Mouse (Mus musculus) kidney, adult 11 months (tissue): ENCODE data around the gene Mcidas.
A peak's percentile ranks its signal among the peaks of the same experiment; 100 is the strongest.
"Not testable (repeated sequence)": the region's sequence is repeated elsewhere in the genome, so short reads cannot be mapped to it uniquely, and the experiment has no call there.

ENCODE experiments used
- DNase-seq: peaks from one replicate; pipeline ENCODE4 v3.0.0; 2022

Gene Mcidas

GRCm38 (mm10) chr13:113013174-113013953, 19.7 kb downstream of the Mcidas start:
- not testable (repeated sequence) for DNase-seq

- no peak for DNase-seq
These were observed 27.9 kb downstream of the Mcidas start for GRCm38 (mm10) chr13:113021521-113021920.

GRCm38 (mm10) chr13:113022467-113022866, 28.8 kb downstream of the Mcidas start:
- no peak for DNase-seq

GRCm38 (mm10) chr13:113023274-113024143, 29.9 kb downstream of the Mcidas start:
- no peak for DNase-seq

GRCm38 (mm10) chr13:113031351-113031750, 37.7 kb downstream of the Mcidas start:
- DNase-seq, result no peak

- no peak for DNase-seq
These were observed 38.3 kb downstream of the Mcidas start for GRCm38 (mm10) chr13:113031792-113032571.

- DNase-seq, result no peak
These were observed 39.2 kb downstream of the Mcidas start for GRCm38 (mm10) chr13:113032831-113033230.

- DNase-seq, result no peak
These were observed 40.7 kb downstream of the Mcidas start for GRCm38 (mm10) chr13:113034271-113034886.

GRCm38 (mm10) chr13:113034950-113035421, 41.3 kb downstream of the Mcidas start, which contains the start of gene Cdc20b:
Gene Cdc20b (plus strand): TSS chr13:113035111.
- DNase-seq, result no peak

GRCm38 (mm10) chr13:113035852-113036251, 42.2 kb downstream of the Mcidas start:
- peak; percentile 61 for DNase-seq

GRCm38 (mm10) chr13:113044876-113045275, 51.2 kb downstream of the Mcidas start:
- DNase-seq, result no peak

GRCm38 (mm10) chr13:113045458-113046110, 51.9 kb downstream of the Mcidas start:
- DNase-seq, result no peak

- DNase-seq, result peak; percentile 39
These were observed 52.7 kb downstream of the Mcidas start, which contains the start of gene Gpx8 for GRCm38 (mm10) chr13:113046211-113046883. Gene Gpx8 (minus strand): TSS chr13:113046410.

GRCm38 (mm10) chr13:113047018-113047417, 53.4 kb downstream of the Mcidas start:
- DNase-seq, result no peak

- DNase-seq, result no peak
These were observed 54.0 kb downstream of the Mcidas start for GRCm38 (mm10) chr13:113047647-113048046.
